Mouse (Mus musculus): ENCODE measurements at regions not wholly inside any gene's neighbourhood (a gene's known extent, or its start where the extent isn't known, plus 50 kb on each side); places are given as distances from the start of the nearest gene placed in this dataset.

- no peak for DNase-seq (ENCODE audit: low spot score in 2 of 2)
These were observed 59.6 kb upstream of the Nabp1 start for GRCm38 (mm10) chr1:51537765-51538360.

- no peak for DNase-seq (ENCODE audit: low spot score in 2 of 2)
These were observed 57.9 kb upstream of the Nabp1 start for GRCm38 (mm10) chr1:51536076-51536475.

DNA sequence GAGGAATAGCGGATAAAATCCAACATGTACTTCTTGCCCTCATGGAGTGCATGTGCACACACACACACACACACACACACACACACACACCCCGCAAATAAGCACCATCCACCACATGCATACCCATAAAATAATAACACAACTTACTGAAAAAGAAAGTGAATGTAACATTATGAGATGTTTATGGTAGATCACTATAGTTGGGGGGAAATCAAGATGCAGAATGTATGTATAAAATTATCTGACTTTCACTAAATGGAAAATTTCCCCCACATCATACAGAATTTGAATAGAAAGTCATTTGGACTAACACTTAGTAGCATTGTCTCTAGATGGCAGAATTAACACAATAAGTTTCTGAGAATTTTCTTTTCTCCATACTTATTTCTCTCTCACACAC, 57.2 kb upstream of the Nabp1 start:
- DNase-seq (ENCODE audit: low spot score in 2 of 2) = no peak

DNA sequence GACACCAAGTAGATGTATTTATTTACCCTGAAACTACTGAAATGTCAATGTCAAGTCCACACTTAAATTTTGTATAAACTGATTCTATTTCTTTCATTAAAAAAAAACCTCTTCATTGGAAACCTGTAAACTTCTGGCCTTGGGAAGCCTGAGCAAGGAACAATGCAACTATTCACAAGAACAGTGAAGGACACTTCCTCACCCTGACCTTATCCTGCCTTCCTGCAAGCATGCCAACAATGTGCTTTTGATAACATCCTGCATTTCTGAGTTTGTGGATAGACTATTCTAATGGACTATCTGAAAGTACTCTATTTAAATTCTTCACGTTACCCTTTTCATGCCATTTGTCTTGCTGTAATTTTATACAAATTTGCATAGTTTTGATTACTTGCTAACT, 53.1 kb upstream of the Nabp1 start:
- DNase-seq (ENCODE audit: low spot score in 2 of 2) = no peak

GRCm38 (mm10) chr1:51530191-51530926, 52.1 kb upstream of the Nabp1 start:
- DNase-seq (ENCODE audit: low spot score in 2 of 2) = no peak

GRCm38 (mm10) chr1:51529653-51530052, 51.4 kb upstream of the Nabp1 start:
- DNase-seq (ENCODE audit: low spot score in 2 of 2) = no peak

DNA sequence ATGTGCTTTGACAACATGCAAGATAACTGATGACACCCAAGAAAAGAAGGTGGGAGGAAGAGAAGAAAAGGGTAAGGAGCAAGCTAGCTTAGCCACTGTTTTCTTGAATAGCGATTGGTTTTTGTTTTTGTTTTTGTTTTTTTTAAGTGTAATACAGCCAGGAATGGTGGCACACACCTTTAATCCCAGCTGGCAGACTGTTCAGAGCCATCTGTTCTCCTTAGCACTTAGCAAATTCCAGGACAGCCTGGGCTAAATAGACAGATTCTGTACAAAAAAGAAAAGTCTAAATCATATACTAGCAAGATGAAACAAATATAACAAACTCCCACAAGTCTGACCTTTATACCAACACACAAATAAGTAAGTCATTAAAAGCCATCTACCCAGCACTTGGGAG, 50.4 kb upstream of the Nabp1 start:
- DNase-seq (ENCODE audit: low spot score in 2 of 2) = no peak
